Mouse (Mus musculus) heart, adult 18-20 months (tissue): Measurements from ENCODE around the gene Gm12184. TPM values are rescaled to one million over a fixed set of nuclear protein-coding genes. Genes with fewer than 3 reads are reported as not detected.
"Not testable (repeated sequence)": the region's sequence is repeated elsewhere in the genome, so short reads cannot be mapped to it uniquely, and the experiment has no call there.

Experiments used
- DNase-seq, 2 experiments: peaks; one replicate each; pipeline ENCODE4 v3.0.0; 2021 to 2022; ENCODE audit warnings: mixed read lengths in 1 of 2
- long read RNA-seq, 2 experiments: library from polyadenylated mRNA; stranded (forward); transcript quantifications; one replicate each; pipeline ENCODE4 v2.0.0; 2021
- total RNA-seq, 2 experiments: library from RNA; stranded (reverse); gene quantifications; 2 replicates each; pipeline ENCODE4 v1.2.3; 2021

Gm12184 gene
- total RNA-seq, result 1 to 10 TPM; 2.4 to 2.8 TPM
- long read RNA-seq, experiment 1, partial matches to known transcripts, result 0 of 2 reads
- long read RNA-seq, experiment 1, other reads (novel, unspliced or antisense), result 0 of 2 reads
- long read RNA-seq, experiment 2, partial matches to known transcripts, result 0 of 2 reads
- long read RNA-seq, experiment 2, other reads (novel, unspliced or antisense), result 0 of 2 reads

DNA sequence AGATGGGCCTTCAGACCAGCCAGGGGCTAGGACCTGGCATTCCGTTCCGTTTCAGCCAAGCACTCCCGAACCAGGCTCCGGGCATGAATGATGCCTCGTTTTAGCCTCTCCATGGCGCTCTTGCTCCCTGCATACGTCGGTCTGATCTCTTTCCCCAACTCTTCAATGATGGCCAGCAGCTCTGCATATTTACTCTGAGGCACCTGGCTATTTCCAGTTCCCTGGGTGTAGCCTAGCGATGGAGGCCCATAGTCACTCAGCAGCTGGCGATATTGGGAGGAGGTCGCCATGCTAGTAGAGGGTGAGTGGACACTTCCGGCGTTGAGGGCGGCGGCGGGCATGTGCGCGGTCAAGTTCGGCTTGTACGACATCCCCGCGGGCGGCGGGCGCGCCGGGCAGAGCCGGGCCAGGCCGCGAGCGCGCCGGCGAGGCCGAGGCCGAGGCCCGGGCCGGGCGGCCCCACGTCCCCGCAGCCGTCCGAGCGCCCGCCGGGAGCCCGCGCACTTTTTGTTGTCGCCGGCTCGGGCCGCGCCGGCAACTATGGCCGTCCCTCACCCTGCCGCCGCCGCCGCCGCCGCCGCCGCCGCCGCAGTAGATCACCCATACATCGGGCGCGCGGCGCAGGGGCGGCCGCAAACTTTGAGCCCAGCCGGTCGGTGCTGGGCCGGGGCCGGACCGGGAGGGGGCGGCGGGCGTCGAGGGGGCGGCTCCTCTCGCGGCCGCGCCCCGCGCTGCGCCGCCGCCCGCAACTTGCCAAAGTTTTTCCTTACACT, at the start of gene Gm12184, which contains the start of gene Trim7:
Gene Gm12184 (minus strand): TSS at position 677 of the 773 bp plus-strand sequence.
Gene Trim7 (plus strand): TSS at position 162 of the 773 bp plus-strand sequence.
- DNase-seq, result peak in 1 of 2 experiments; percentile 59

DNA sequence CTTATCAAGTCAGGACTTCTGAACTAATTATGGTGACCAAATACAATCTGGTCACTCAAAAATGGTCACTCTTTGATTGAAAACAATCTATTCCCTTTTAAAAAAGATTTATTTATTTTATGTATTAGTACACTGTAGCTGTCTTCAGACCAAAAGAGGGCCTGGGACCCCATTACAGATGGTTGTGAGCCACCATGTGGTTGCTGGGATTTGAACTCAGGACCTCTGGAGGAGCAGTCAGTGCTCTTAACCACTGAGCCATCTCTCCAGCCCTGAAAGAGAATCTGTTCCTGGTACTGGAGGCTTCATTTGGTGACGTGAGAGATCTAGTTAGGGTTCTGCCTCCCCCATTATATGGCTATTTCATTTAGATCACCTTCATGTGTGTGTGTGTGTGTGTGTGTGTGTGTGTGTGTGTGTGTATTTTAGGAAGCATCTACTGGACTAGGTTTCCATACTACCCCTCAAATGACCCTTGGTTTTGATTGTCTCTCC, 48.9 kb upstream of the Gm12184 start:
- DNase-seq, result not testable (repeated sequence)

DNA sequence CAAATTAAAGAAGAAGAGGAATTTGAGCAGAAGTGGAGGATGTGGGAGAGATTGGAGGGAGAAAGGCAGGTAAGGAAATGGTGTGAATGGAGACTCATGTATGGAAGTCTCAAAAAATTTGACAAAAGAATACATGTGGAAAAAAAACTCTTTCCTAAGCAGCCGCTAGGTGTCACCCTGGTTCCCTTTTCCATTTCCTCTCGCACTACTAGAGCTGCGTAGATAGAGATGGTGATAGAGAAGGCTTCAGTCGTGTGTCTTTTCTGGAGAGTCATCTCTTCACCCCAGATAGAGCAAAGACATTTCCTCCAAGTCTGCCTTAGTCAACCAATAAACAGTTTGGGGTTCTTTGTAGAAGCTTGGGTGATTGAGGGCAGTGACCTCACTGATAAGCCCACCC, 48.0 kb upstream of the Gm12184 start:
- peak; percentile 69 to 71 for DNase-seq

DNA sequence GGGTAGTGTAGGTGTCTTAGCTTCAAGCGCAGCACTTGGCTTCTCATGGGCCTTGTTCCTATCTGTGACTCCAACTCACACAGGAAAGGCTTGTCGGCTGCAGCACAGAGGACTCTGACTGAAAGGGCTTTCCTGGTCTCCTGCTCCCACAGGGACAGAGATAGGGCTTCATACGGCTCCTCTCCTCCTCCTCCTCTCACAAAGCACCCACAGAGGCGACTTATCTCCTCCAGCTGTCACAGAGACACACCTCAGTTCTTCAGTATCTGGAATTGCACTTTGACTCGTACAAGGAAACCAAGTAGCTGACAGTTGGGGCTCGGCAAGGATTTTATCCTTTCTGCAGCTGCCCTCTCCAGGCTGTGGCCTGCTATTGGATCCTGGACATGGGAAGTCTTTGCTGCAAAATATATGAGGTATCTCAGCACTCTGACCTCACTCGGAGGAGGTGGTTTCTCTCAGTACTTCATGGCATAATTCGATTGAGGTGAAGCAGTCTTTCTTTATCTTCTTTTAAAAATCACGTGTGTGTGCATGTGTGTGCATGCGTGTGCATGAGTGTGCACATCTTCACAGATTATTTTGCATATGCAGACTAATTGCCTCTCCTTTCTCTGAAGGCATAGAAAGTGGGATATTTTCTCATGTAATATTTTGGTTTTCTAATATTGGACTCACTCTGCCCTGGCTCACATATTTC, 47.3 kb upstream of the Gm12184 start:
- DNase-seq, result no peak

DNA sequence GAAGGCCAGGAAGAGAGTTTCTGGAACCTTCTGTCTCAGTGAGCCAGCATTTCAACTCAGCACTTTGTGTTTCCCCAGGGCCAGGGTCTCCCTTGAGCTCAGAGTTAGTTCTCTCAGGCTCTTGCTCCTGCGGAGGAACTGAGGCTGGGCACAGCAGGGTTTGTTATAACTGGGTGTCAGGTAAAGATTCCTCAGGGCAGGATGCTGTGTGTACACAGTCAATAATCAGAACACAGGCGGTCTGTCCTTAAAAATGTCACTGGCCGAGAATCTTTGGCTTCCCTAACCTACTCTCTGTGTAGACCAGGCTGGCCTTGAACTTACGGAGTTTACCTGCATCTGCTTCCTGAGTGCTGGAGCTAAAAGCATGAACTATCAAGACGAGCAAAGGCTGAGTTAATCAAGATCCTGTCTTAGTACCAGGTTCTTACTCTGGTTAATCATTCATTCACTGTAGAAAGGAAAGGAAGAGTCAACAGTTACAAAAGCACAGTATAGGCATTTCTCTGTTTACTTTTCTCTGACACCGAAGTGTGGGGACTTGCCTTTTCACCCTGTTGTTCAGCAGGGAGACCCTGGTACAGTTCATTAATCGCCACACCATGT, 46.3 kb upstream of the Gm12184 start:
- no peak for DNase-seq

DNA sequence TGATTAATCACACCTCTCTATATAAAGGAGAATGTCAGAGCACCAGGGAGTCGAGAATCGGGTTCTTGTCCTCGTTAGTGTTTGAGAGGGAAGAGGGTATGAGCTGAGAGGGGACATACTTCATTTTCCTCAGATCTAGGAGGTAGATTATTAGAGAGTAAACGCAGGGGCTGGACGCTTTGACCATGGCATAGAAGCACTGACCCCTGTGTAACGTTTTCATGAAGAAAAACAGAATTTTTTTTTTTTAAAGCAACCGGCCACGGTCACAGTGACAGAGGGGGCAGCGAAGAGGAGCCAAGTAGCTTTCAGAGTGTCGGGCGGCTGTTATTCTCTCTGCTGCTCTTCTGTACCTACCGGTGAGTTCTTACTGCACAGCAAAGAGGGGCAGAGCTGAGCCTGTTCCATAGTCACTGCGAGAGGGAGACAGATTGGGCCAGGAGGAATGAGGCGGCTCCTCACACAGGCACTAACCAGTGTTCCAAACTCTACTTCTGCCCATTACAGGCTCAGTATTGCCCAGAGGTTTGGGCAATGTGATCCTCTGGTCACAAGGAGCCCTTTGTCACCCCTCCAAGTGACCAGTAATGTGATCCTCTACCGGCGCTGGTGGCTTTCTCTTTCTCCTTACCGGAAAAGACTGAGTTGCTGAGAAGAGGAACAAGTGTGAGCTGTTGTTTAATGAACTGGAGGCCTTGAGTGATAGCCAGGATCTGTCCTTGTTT, 45.5 kb upstream of the Gm12184 start:
- peak; percentile 76 to 82 for DNase-seq

DNA sequence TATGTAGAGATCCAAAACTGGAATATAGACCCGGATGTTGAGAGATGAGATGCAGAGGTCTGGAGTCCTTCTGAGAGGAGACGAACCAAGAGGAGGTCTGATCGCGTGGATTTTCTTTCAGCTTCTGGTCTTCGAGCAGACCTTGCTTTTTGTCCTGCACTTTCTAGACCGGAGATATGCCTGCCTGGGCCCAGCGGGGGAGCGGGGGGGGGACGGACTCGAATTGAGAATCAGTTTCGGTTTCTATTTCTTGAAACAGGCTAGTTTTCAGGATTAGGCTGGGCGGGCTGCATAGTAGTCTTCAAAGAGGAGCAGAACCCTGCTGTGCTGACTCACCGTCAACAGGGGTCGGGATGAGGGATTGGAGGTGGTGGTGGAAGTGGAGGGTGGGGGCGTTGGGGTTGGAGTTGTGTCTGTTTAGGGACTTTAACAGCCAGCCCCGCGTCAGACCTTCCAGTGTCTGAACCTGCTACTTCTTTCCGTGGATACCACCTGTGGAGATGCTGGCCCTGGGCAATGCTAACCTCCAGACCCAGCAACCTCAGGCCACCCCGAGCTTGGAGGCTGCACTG, 44.8 kb upstream of the Gm12184 start, which contains the start of gene Irgm1:
Gene Irgm1 (minus strand): TSS at position 483 of the 572 bp plus-strand sequence.
- DNase-seq, result peak; percentile 85 to 87

DNA sequence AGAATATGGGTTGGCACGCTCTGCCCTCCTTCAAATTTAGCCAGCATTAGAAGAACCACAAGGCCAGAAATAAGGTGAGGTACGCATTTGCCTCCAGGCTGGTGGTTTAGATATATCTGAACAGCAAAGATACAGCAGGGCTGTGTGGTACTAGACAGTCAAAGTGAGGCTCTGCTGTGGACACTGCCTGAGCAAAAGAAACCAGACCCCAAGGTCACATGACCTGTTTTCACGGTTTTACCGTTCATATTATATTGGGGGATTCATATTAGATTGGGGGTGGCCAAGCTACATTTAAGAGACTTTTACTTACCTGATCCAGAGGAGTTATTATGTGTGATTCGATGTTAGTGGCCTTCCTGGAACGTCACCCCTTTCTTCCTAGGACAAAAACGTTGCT, 44.3 kb upstream of the Gm12184 start:
- no peak for DNase-seq

DNA sequence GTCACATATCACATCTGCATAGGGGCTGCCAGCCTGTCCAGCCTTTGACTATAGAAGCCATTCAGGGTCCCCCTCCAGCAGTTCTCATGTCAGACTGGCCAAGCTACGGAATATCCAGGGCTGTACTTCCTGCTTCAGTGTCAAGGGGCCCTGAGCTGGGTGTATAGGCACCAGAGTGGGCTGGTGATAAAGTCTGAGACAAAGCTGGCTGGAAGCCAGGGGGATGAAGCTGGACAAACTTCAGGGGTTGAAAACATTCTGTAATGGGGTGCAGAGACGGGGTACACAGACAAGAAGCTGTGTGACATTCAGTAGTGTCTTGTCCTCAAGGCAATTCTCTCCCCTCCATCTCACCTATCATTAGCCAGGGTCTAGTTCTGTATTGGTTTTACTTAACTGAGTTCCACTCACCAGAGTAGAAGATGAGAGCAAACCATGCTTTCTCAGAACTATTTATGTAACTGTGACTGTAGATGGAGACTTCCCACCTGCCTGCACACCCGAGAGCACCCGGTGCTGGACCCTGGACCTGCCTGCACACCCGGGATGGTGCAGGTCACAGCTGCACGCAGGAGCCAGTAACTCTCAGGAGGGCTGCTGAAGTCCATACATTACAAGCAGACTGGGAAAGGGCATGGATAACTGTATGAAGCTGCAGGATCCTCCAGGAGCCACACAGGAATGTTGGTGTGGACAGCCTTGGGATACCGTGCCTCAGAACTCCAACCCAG, 43.1 kb upstream of the Gm12184 start:
- DNase-seq, result peak in 1 of 2 experiments; percentile 40

DNA sequence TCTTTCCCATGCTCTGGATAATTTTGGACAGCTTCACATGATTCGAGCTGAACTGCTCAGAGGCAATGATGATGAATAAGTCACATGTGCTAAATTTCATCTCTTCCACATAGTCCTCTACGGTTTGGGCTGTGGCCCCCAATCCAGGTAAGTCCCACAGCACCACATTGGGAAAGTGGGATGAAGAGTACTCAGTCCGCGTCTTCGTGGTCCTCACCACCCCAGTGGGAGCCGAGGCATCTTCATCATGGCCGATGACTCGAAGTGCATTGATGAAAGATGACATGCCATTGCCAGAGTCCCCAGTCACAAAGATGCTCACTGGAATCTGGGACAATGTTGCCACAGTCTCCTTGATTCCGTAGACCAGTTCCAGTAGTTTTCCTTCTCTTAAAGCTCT, 40.0 kb upstream of the Gm12184 start:
- no peak for DNase-seq

DNA sequence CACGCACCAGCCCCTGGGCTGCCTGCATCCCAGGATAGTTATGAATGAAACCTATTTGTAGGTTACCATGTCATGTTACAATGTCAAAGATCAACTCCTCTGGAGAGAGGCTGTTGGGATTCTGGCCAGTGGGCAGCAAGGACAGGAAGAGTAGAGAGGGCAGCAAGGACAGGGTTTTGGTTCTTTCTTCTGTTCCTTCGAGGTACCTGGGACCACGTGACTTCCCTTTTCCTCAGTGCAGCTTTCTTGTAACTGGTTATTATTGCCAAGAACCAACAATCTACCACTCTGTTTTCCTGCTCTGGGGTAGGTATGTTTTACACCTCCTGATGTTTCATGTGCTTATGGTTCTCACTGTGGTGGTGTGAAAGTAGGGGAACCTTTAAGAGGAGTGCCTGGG, 37.4 kb upstream of the Gm12184 start:
- no peak for DNase-seq

DNA sequence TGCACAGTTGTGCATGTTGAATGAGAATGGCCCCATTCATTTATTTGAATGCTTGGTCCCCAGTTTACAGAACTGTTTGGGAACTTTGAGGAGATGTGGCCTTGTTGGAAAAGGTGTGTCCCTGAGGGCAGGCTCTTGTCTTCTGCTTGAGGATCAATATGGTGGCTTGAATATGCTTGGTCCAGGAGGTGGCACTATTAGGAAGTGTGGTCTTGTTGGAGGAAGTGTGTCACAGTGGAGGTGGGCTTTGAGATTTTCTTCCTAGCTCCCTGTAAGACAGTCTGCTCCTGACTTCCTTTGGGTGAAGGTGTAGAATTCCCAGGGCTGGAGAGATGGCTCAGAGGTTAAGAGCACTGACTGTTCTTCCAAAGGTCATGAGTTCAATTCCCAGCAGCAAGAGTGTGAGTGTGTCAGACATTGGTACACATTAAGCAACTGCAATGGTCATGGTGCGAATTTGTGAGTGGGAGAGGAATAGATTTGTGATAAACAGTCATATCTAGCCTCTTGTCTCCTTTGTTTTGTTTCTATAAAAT, 36.4 kb upstream of the Gm12184 start:
- DNase-seq, result no peak

DNA sequence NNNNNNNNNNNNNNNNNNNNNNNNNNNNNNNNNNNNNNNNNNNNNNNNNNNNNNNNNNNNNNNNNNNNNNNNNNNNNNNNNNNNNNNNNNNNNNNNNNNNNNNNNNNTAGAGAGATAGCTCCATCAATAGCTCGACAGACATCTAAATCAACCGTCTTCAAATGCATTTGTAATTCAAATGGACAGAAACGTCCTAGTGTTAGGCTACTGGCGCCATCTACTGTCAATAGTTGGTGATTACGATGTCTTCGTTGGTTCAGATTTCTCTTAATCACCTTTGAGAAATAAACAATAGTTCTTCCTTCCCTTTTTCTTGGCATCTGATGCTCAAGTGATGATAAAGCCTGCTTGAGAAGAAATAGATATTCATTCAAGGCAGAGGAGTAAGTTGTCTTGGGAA, 32.6 kb upstream of the Gm12184 start:
- peak; percentile 65 to 79 for DNase-seq

DNA sequence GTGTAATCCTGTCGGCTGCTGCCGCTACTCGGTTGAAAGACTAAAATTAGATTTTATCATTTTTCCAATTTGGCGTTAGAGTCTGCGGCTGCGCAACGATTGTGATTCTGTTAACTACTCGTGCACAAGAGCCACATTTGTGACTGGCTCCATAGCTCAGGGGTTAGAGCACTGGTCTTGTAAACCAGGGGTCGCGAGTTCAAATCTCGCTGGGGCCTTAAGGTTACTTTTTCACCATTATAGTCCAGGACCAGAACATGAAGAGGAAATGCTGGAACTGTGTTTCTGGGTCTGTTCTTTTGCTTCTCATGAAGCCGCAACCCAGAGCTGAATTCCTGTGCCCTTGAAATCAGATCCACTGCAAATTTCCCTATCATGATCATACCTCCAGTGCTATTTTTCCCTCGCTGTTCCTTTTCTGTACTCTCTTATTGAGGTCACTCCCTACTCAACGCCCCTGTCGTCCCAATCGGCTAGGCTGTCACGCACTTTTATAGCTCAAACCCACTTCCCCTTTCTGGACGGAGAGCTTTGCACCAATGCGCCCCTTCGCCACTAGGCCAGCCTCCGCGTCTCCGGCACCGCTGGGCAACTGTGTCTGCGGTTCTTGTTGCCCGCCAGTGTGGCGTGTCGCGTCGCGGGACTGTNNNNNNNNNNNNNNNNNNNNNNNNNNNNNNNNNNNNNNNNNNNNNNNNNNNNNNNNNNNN, 27.2 kb upstream of the Gm12184 start:
- peak; percentile 92 to 98 for DNase-seq

DNA sequence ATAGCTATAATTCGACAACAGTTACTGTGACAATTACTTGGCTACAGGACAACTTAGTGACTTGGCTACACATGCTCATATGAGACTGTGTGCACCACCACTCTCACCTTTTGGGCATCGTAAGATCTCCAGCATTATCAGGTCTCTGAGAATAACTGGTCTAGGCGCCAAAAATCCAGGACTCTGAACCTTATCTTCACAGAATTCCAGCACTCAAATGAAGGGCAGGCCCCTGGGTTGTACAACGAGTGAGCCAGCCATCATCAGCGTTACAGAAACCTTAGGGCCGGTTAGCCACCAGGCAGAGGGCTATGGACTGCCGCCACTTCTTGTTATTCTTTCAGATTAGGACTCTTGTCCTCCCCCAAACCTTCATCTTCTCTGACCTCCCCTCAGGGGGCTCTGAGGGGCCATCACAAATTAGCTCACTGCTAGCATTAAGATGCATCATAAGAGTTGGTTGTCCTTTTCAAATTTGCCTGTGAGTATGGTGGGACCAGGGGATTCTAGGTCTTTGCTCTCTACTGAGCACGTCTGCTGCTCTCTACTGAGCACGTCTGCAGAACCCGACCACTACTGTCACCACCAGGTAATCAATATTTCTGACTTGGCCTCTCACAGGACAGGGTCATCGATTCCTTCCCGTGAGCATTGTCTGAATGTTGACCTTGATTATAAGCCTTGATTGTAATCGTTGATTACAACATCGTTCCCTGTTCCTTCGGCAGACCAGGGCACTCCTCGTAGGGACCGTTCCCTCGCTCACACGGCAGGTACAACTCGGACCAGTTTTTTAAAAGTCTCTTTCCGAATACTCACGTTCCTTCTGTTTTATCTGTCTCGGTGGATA, 26.4 kb upstream of the Gm12184 start:
- DNase-seq, result no peak

DNA sequence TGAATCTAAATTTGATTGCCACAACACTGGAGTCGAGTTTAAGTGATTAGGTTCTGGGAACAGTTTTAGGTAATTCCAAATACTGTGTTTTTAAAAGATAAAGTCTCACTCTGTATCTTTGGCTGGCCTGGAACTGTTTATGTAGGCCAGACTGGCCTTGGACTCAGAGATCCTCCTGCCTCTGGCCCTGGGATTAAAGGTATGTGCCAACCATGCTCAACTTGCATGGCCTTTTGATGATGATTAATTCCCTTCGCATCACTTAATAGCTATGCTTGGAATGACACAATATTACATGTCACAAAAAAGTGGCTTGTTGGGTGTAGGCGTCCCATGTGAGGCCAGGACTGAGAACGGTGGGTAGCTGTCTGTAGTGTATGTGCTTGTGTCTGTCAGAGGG, 25.7 kb upstream of the Gm12184 start:
- no peak for DNase-seq

DNA sequence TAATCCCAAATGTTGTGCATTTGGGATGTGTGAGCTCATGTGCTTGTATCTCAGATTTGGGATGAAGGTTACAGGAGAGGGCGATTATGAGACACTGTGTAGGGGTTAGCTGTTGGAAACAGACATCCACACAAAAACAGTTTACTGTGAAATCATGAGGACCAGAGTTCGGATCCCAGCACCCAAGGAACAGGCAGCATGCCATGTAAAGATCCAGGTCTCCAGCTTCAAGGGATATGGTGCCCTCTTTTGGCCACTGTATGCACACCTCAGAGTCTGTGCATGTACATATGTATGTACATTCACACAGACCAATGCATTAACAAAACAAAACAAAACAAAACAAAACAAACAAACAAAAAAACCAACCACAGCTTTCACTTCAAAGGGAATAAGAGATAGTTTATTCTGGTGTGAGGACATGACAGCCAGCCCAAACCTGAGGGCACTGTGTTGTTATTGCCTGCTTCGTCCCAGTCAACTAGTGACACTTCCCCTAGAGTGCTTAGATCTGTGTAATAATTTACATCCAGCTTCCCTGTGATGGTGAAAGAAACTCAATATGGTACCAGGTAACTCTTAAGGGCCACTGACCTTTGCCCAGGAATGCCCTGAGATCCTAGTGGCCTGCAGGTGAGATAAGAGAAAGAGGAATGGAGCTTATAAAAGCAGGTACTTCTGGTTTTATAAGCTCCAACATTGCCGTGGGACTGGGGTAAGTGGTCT, 25.0 kb upstream of the Gm12184 start:
- DNase-seq, result no peak

DNA sequence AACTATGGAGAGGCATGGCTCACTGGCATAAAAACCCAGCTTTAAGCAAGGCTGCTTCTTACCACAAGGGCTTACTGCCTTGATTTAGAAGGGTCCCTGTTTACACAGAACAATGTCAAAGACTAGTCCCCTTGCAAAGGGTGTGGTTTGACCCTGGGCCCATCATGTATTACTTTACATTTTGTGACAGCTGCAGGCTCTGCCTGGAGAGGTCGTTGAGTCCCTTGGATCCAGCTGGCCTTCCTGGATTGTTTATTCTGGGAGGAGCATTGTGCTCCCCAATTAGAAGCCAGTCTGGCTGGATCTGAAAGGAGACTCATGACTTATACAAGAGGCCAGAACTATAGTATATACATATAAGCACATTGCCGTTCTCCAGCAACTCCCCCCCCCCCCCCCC, 23.8 kb upstream of the Gm12184 start:
- DNase-seq, result no peak
